Mouse (Mus musculus): ENCODE data around the gene 6030458C11Rik. TPM values are rescaled to one million over a fixed set of nuclear protein-coding genes. Genes with fewer than 3 reads are reported as not detected.

6030458C11Rik gene
- polyA plus RNA-seq, 1 experiment from 2014 or later = 37.0 TPM

- no peak for ATAC-seq (replicated peaks)
- Histone ChIP-seq H3K4me3 (no peak overlapping the region), H3K27me3 (replicated peaks) (no peaks in the 10 kb centered on the region), H3K4me2 (no peak overlapping the region), H3K4me1 (no peaks in the 10 kb centered on the region), H3K27ac (no peak overlapping the region), H3K36me3 (replicated peaks) (no peaks in the 10 kb centered on the region), H3K9me3 (no peaks in the 10 kb centered on the region), H3K9ac (no peak overlapping the region)
- WGBS = 93% methylated on average over 6 of the region's 6 CpGs
These were observed 43.2 kb downstream of the 6030458C11Rik start for GRCm38 (mm10) chr15:12781296-12781695.

GRCm38 (mm10) chr15:12774149-12774753, 50.2 kb downstream of the 6030458C11Rik start:
- no peak overlapping the region for H3K4me3 ChIP-seq
- WGBS = 54% methylated on average over 11 of the region's 11 CpGs
- no peak overlapping the region for H3K9ac ChIP-seq
- H3K9me3 ChIP-seq = no peaks in the 10 kb centered on the region
- 0 out of 2 replicates have a peak overlapping the region, but pooled peaks have one; percentile 0 for H3K27ac ChIP-seq
- no peaks in the 10 kb centered on the region for H3K27me3 ChIP-seq (replicated peaks)
- H3K36me3 ChIP-seq (replicated peaks) = no peaks in the 10 kb centered on the region
- peaks cover 4% of the 10 kb centered on the region; the same call in 1 of the 2 replicates for H3K4me1 ChIP-seq
- no peak overlapping the region for H3K4me2 ChIP-seq
- ATAC-seq (replicated peaks) = no peak

GRCm38 (mm10) chr15:12770958-12771357, 53.5 kb downstream of the 6030458C11Rik start:
- H3K27ac ChIP-seq = no peak overlapping the region
- H3K9me3 ChIP-seq = no peaks in the 10 kb centered on the region
- no peak overlapping the region for H3K4me2 ChIP-seq
- 84% methylated on average over 7 of the region's 7 CpGs for WGBS
- no peaks in the 10 kb centered on the region for H3K27me3 ChIP-seq (replicated peaks)
- no peak overlapping the region for H3K4me3 ChIP-seq
- no peak overlapping the region for H3K9ac ChIP-seq
- H3K36me3 ChIP-seq (replicated peaks) = no peaks in the 10 kb centered on the region
- no peak for ATAC-seq (replicated peaks)
- H3K4me1 ChIP-seq = peaks cover 4% of the 10 kb centered on the region; the same call in 1 of the 2 replicates

GRCm38 (mm10) chr15:12766848-12767247, 57.6 kb downstream of the 6030458C11Rik start:
- Histone ChIP-seq H3K27ac (no peak overlapping the region), H3K4me2 (no peak overlapping the region), H3K9me3 (no peaks in the 10 kb centered on the region), H3K9ac (no peak overlapping the region), H3K4me3 (no peak overlapping the region), H3K27me3 (replicated peaks) (no peaks in the 10 kb centered on the region), H3K4me1 (no peaks in the 10 kb centered on the region), H3K36me3 (replicated peaks) (no peaks in the 10 kb centered on the region)
- WGBS = 82% methylated on average over 4 of the region's 4 CpGs
- no peak for ATAC-seq (replicated peaks)

GRCm38 (mm10) chr15:12763147-12763546, 61.3 kb downstream of the 6030458C11Rik start:
- WGBS = 73% methylated on average over 10 of the region's 10 CpGs
- Histone ChIP-seq H3K9ac (no peak overlapping the region), H3K9me3 (no peaks in the 10 kb centered on the region), H3K27me3 (replicated peaks) (no peaks in the 10 kb centered on the region), H3K36me3 (replicated peaks) (no peaks in the 10 kb centered on the region), H3K4me2 (no peak overlapping the region), H3K4me1 (no peaks in the 10 kb centered on the region), H3K27ac (no peak overlapping the region), H3K4me3 (no peak overlapping the region)
- ATAC-seq (replicated peaks) = no peak

GRCm38 (mm10) chr15:12762258-12762913, 62.1 kb downstream of the 6030458C11Rik start:
- Histone ChIP-seq H3K27me3 (replicated peaks) (no peaks in the 10 kb centered on the region), H3K4me1 (no peaks in the 10 kb centered on the region), H3K4me2 (no peak overlapping the region), H3K36me3 (replicated peaks) (no peaks in the 10 kb centered on the region), H3K9ac (no peak overlapping the region), H3K27ac (no peak overlapping the region), H3K9me3 (no peaks in the 10 kb centered on the region), H3K4me3 (no peak overlapping the region)
- no peak for ATAC-seq (replicated peaks)
- WGBS = 82% methylated on average over 11 of the region's 11 CpGs

GRCm38 (mm10) chr15:12760747-12761146, 63.7 kb downstream of the 6030458C11Rik start:
- no peaks in the 10 kb centered on the region for H3K36me3 ChIP-seq (replicated peaks)
- no peak overlapping the region for H3K9ac ChIP-seq
- H3K27me3 ChIP-seq (replicated peaks) = no peaks in the 10 kb centered on the region
- H3K4me1 ChIP-seq = no peaks in the 10 kb centered on the region
- WGBS = 88% methylated on average over 6 of the region's 6 CpGs
- ATAC-seq (replicated peaks) = no peak
- no peak overlapping the region for H3K27ac ChIP-seq
- H3K9me3 ChIP-seq = no peaks in the 10 kb centered on the region
- H3K4me3 ChIP-seq = no peak overlapping the region
- H3K4me2 ChIP-seq = no peak overlapping the region

- no peaks in the 10 kb centered on the region for H3K9me3 ChIP-seq
- 64% methylated on average over 5 of the region's 5 CpGs for WGBS
- no peak overlapping the region for H3K9ac ChIP-seq
- ATAC-seq (replicated peaks) = no peak
- no peak overlapping the region for H3K4me3 ChIP-seq
- no peaks in the 10 kb centered on the region for H3K4me1 ChIP-seq
- H3K27me3 ChIP-seq (replicated peaks) = no peaks in the 10 kb centered on the region
- no peak overlapping the region for H3K27ac ChIP-seq
- no peak overlapping the region for H3K4me2 ChIP-seq
- H3K36me3 ChIP-seq (replicated peaks) = no peaks in the 10 kb centered on the region
These were observed 66.0 kb downstream of the 6030458C11Rik start for GRCm38 (mm10) chr15:12758461-12758860.

Small RNA genes lying within 50 kb of the gene (microRNA-seq; reads per million reads assigned to microRNA genes)
- gene Gm47288 = not detected

Other genes with a start within 250 kb of the 6030458C11Rik start
- 14.5 and 17.5 TPM in 2 replicates for gene Pdzd2, start 84.7 kb downstream of the 6030458C11Rik start, polyA plus RNA-seq (2015; fragmentation: Nextera tagmentation; extraction: Ambion mirVana)
- gene Drosha, start 166 bp upstream of the 6030458C11Rik start, polyA plus RNA-seq (2015; fragmentation: Nextera tagmentation; extraction: Ambion mirVana) = 54.0 and 57.5 TPM in 2 replicates